Mouse (Mus musculus) neural tube, embryonic 11.5 days (tissue): ENCODE measurements at regions not wholly inside any gene's neighbourhood (a gene's known extent, or its start where the extent isn't known, plus 50 kb on each side); places are given as distances from the start of the nearest gene placed in this dataset.

Experiments
- ATAC-seq: fragments of 200-750 bp; cut with Nextera tagmentation; 2 replicates; pipeline ENCODE4 v1.8.0; 2017; ENCODE audit warnings: moderate number of reproducible peaks, mild to moderate bottlenecking, moderate TSS enrichment, moderate library complexity; ENCODE audit not compliant: insufficient read depth, low FRiP score, low TSS enrichment
- DNase-seq: peaks from one replicate; pipeline ENCODE4 v3.0.0-alpha.2; 2015; ENCODE audit warnings: low spot score
- H3K27ac ChIP-seq: fragments of 300-500 bp; sonication (generic); 2 replicates; pipeline ENCODE4 v1.5.1; 2014; ENCODE audit warnings: low read depth, mild to moderate bottlenecking, low read length
- H3K27me3 ChIP-seq: fragments of 300-500 bp; sonication (generic); 2 replicates; pipeline ENCODE4 v1.6.1; 2014; ENCODE audit warnings: mild to moderate bottlenecking, low read length, mixed read lengths; ENCODE audit not compliant: control insufficient read depth, insufficient read depth
- H3K36me3 ChIP-seq: fragments of 300-500 bp; sonication (generic); 2 replicates; pipeline ENCODE4 v1.6.1; 2014; ENCODE audit warnings: mild to moderate bottlenecking, low read length, moderate library complexity, mixed read lengths; ENCODE audit not compliant: control insufficient read depth, insufficient read depth
- H3K4me1 ChIP-seq: fragments of 300-500 bp; sonication (generic); 2 replicates; pipeline ENCODE4 v1.6.1; 2014; ENCODE audit warnings: low read length, mixed read lengths; ENCODE audit not compliant: control insufficient read depth, insufficient read depth
- H3K4me2 ChIP-seq: fragments of 300-500 bp; sonication (generic); 2 replicates; pipeline ENCODE4 v1.6.1; 2014; ENCODE audit warnings: low read depth, mild to moderate bottlenecking, moderate library complexity
- H3K4me3 ChIP-seq: fragments of 300-500 bp; sonication (generic); 2 replicates; pipeline ENCODE4 v1.5.1; 2014; ENCODE audit warnings: low read depth, low read length
- H3K9ac ChIP-seq: fragments of 300-500 bp; sonication (generic); 2 replicates; pipeline ENCODE4 v1.6.1; 2014; ENCODE audit warnings: mild to moderate bottlenecking, low read length
- H3K9me3 ChIP-seq: fragments of 300-500 bp; sonication (generic); 2 replicates; pipeline ENCODE4 v1.6.1; 2016; ENCODE audit warnings: low read length; ENCODE audit not compliant: control insufficient read depth
- WGBS: fragments of 180-500 bp; shearing (Covaris S2); extraction: QIAGEN DNeasy Blood & Tissue Kit; methylation state at CpG from one replicate; pipeline ENCODE4 v1.1.7; 2014; 5-methylcytosine and 5-hydroxymethylcytosine counted together

GRCm38 (mm10) chr4:142410596-142411573 is 171.7 kb upstream of the Kazn start:
- Histone ChIP-seq H3K36me3 (no peaks in the 10 kb centered on the region), H3K27me3 (no peaks in the 10 kb centered on the region), H3K9me3 (no peaks in the 10 kb centered on the region), H3K4me2 (no peak overlapping the region), H3K9ac (no peak overlapping the region), H3K27ac (no peak overlapping the region), H3K4me3 (no peak overlapping the region), H3K4me1 (no peaks in the 10 kb centered on the region)
- DNase-seq (no peak), ATAC-seq (no peak)
- WGBS, result 84% methylated on average over 26 of the region's 26 CpGs

GRCm38 (mm10) chr4:142397858-142398257 is 158.7 kb upstream of the Kazn start:
- DNase-seq (no peak), ATAC-seq (no peak)
- Histone ChIP-seq H3K9ac (no peak overlapping the region), H3K36me3 (no peaks in the 10 kb centered on the region), H3K9me3 (no peaks in the 10 kb centered on the region), H3K27ac (no peak overlapping the region), H3K4me1 (no peaks in the 10 kb centered on the region), H3K4me2 (no peak overlapping the region), H3K4me3 (no peak overlapping the region), H3K27me3 (no peaks in the 10 kb centered on the region)
- WGBS, result 76% methylated on average over 7 of the region's 7 CpGs

- Histone ChIP-seq H3K4me2 (no peak overlapping the region), H3K9me3 (no peaks in the 10 kb centered on the region), H3K27ac (no peak overlapping the region), H3K4me3 (no peak overlapping the region), H3K4me1 (no peaks in the 10 kb centered on the region), H3K27me3 (no peaks in the 10 kb centered on the region), H3K36me3 (no peaks in the 10 kb centered on the region), H3K9ac (no peak overlapping the region)
- DNase-seq, result peak; percentile 36
- 49% methylated on average over 2 of the region's 2 CpGs for WGBS
- ATAC-seq, result no peak
Observed at GRCm38 (mm10) chr4:142392924-142393323, 153.7 kb upstream of the Kazn start.

GRCm38 (mm10) chr4:142390531-142391195 is 151.5 kb upstream of the Kazn start:
- Histone ChIP-seq H3K4me3 (no peak overlapping the region), H3K9me3 (no peaks in the 10 kb centered on the region), H3K27ac (no peak overlapping the region), H3K4me2 (no peak overlapping the region), H3K36me3 (no peaks in the 10 kb centered on the region), H3K9ac (no peak overlapping the region), H3K4me1 (no peaks in the 10 kb centered on the region), H3K27me3 (no peaks in the 10 kb centered on the region)
- WGBS, result 91% methylated on average over 21 of the region's 21 CpGs
- no peak for DNase-seq
- no peak for ATAC-seq

GRCm38 (mm10) chr4:142388476-142388875 is 149.3 kb upstream of the Kazn start:
- Histone ChIP-seq H3K27ac (no peak overlapping the region), H3K4me2 (no peak overlapping the region), H3K9ac (no peak overlapping the region), H3K4me1 (no peaks in the 10 kb centered on the region), H3K9me3 (no peaks in the 10 kb centered on the region), H3K36me3 (no peaks in the 10 kb centered on the region), H3K4me3 (no peak overlapping the region), H3K27me3 (no peaks in the 10 kb centered on the region)
- no peak for DNase-seq
- ATAC-seq, result no peak
- 71% methylated on average over 6 of the region's 6 CpGs for WGBS

- ATAC-seq (no peak), DNase-seq (no peak)
- H3K9me3 ChIP-seq, result no peaks in the 10 kb centered on the region
- no peaks in the 10 kb centered on the region for H3K36me3 ChIP-seq
- no peak overlapping the region for H3K4me3 ChIP-seq
- no peak overlapping the region for H3K4me2 ChIP-seq
- WGBS, result 80% methylated on average over 7 of the region's 7 CpGs
- H3K27me3 ChIP-seq, result no peaks in the 10 kb centered on the region
- no peak overlapping the region for H3K9ac ChIP-seq
- peaks cover 2% of the 10 kb centered on the region; the same call in 1 of the 2 replicates for H3K4me1 ChIP-seq
- no peak overlapping the region for H3K27ac ChIP-seq
Observed at GRCm38 (mm10) chr4:142381168-142381567, 142.0 kb upstream of the Kazn start.

GRCm38 (mm10) chr4:142378452-142378851 is 139.3 kb upstream of the Kazn start:
- Histone ChIP-seq H3K9ac (no peak overlapping the region), H3K4me3 (no peak overlapping the region), H3K27me3 (no peaks in the 10 kb centered on the region), H3K4me2 (no peak overlapping the region), H3K27ac (no peak overlapping the region), H3K36me3 (no peaks in the 10 kb centered on the region), H3K9me3 (no peaks in the 10 kb centered on the region), H3K4me1 (peaks cover 5% of the 10 kb centered on the region; the same call in 1 of the 2 replicates)
- DNase-seq (peak; percentile 58), ATAC-seq (no peak)
- 46% methylated on average over 9 of the region's 9 CpGs for WGBS

GRCm38 (mm10) chr4:142367774-142368173 is 128.6 kb upstream of the Kazn start:
- H3K9ac ChIP-seq, result no peak overlapping the region
- peaks cover 2% of the 10 kb centered on the region; the same call in 1 of the 2 replicates for H3K9me3 ChIP-seq
- ATAC-seq (no peak), DNase-seq (no peak)
- H3K27me3 ChIP-seq, result no peaks in the 10 kb centered on the region
- no peak overlapping the region for H3K27ac ChIP-seq
- H3K4me2 ChIP-seq, result no peak overlapping the region
- no peaks in the 10 kb centered on the region for H3K36me3 ChIP-seq
- no peaks in the 10 kb centered on the region for H3K4me1 ChIP-seq
- WGBS, result 85% methylated on average over 3 of the region's 3 CpGs
- H3K4me3 ChIP-seq, result no peak overlapping the region
